Mouse (Mus musculus): ENCODE results near the gene Cks2.

Gene Cks2

GRCm38 (mm10) chr13:51681634-51682033 is 36.6 kb downstream of the Cks2 start:
- DNase-seq = no peak

DNA sequence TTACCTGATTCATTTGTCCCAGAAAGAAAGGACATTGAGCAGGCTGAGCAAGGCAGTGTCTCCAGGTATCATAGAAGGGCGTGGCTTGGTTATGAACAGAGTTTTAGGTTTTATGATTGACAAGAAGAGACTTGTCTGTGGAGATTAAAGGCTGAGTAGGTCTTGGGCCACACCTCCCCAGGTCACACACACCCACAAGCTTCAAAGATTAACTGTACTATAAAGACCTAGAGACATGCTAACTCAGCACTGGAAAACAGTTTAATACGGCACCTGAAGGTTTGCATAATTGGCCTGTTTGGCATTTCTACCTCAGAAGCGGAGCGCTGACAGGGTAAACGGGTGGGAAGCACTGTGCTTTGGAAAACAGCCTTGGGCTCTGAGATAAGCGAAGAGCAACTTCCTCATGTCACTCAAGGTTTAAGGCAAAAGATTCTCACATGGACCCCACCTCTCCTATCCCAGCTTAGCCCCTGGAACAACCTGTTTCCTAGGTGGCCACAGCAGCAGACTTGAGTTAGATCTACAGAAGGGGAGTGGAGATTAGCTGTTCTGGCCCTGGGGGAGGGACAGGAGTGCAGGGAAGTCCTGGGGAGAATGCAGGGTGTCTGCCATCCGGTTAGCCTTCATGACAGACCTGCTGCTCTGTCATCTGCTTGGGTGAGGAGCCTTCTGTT is 40.4 kb downstream of the Cks2 start:
- no peak for DNase-seq

DNA sequence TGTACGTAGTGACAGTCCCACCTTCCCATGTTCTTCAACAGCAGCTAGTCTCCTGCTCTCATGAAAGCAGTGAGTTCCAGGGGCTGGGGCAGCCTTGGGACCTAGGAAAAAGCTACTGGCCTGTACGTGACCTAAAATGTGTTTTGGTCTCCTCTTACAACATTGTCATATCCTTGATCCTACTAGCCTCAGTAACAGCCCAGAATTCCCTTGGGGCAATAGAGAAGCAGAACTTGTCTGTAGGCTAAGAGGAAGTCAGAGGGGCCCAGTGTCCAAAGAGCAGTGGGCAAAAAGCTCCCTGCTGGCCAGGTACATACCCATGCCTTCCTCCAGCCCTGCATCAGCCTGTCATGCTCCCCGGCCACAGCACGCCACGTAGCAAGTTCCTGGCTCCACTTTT is 41.9 kb downstream of the Cks2 start:
- DNase-seq = no peak

DNA sequence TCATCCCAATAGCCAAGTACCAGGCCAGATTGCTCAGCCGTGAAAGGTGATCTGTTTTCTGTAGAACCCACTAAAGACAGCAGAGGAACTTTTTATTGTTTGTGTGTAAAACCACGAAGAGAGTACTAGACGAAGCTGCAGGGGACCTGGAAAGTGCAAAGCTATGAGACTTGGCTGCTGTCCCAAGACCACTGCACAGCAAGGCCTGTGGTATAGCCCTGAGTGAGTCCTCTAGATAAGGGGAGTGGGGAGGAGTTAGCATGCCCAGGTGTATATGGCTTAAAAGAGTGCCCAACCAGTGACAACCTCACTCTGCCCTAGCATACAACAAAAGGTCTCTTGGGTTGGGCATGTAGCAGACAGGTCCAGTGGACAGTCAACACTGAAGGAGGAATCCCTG is 43.7 kb downstream of the Cks2 start:
- DNase-seq = no peak

GRCm38 (mm10) chr13:51696481-51696880 is 51.4 kb downstream of the Cks2 start:
- DNase-seq = no peak

- no peak for DNase-seq
Measured at GRCm38 (mm10) chr13:51697455-51697854, 52.4 kb downstream of the Cks2 start.

- DNase-seq = no peak
Measured at GRCm38 (mm10) chr13:51697897-51698296, 52.9 kb downstream of the Cks2 start.

DNA sequence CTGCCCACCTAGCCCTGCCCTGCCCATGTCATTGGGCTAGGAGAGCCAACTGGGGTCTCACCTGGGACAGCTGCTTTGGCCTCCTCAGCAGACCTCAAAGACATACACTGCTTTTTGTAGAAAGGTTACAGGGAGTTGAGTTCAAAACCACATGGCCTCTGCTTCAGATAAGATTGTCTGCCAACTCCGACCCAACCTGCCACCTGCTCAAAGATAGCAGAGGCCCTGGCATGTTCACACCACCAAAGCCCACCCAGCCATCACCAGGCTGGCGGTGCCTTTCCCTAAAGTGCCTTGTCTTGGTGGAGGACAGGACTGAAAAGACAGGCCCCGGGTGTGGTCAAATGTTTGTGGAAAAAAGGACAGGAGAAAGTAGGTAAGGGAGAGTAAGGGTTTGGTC is 53.3 kb downstream of the Cks2 start:
- no peak for DNase-seq

Measured in thymus, adult 18-20 months (tissue).